Mouse (Mus musculus): ENCODE measurements around the gene Oxa1l. TPM values are rescaled to one million over a fixed set of nuclear protein-coding genes. Genes with fewer than 3 reads are reported as not detected.

Gene Oxa1l
- polyA plus RNA-seq, 1 experiment from 2014 or later: 16.0 TPM

- Histone ChIP-seq H3K4me3 (replicated peaks) (no peak overlapping the region), H3K9ac (no peak overlapping the region), H3K27me3 (no peaks in the 10 kb centered on the region), H3K27ac (replicated peaks) (no peak overlapping the region), H3K4me1 (replicated peaks) (no peaks in the 10 kb centered on the region), H3K36me3 (replicated peaks) (peaks cover 7% of the 10 kb centered on the region; the same call in 1 of the 2 replicates), H3K9me3 (replicated peaks) (no peaks in the 10 kb centered on the region), H3K4me2 (no peak overlapping the region)
- 48% methylated on average over 3 of the region's 3 CpGs for WGBS (ENCODE audit: insufficient replicate concordance)
- ATAC-seq (ENCODE audit: insufficient read depth): no peak
These were observed 33.2 kb downstream of the Oxa1l start for GRCm38 (mm10) chr14:54393794-54394193.

GRCm38 (mm10) chr14:54394309-54394708 lies 33.7 kb downstream of the Oxa1l start:
- ATAC-seq (ENCODE audit: insufficient read depth): no peak
- H3K4me1 ChIP-seq (replicated peaks): peaks cover 3% of the 10 kb centered on the region; the same call in 1 of the 2 replicates
- no peak overlapping the region for H3K4me3 ChIP-seq (replicated peaks)
- H3K4me2 ChIP-seq: no peak overlapping the region
- H3K9ac ChIP-seq: no peak overlapping the region
- H3K36me3 ChIP-seq (replicated peaks): peaks cover 7% of the 10 kb centered on the region; the same call in 1 of the 2 replicates
- H3K27ac ChIP-seq (replicated peaks): no peak overlapping the region
- no peaks in the 10 kb centered on the region for H3K27me3 ChIP-seq
- no peaks in the 10 kb centered on the region for H3K9me3 ChIP-seq (replicated peaks)

GRCm38 (mm10) chr14:54396685-54397084 lies 36.1 kb downstream of the Oxa1l start:
- H3K9me3 ChIP-seq (replicated peaks): no peaks in the 10 kb centered on the region
- H3K4me1 ChIP-seq (replicated peaks): peaks cover 6% of the 10 kb centered on the region; the same call in 1 of the 2 replicates
- H3K27me3 ChIP-seq: no peaks in the 10 kb centered on the region
- peaks cover 7% of the 10 kb centered on the region; the same call in 1 of the 2 replicates for H3K36me3 ChIP-seq (replicated peaks)
- ATAC-seq (ENCODE audit: insufficient read depth): no peak
- no peak overlapping the region for H3K4me2 ChIP-seq
- H3K4me3 ChIP-seq (replicated peaks): no peak overlapping the region
- H3K9ac ChIP-seq: no peak overlapping the region
- 59% methylated on average over 7 of the region's 7 CpGs for WGBS (ENCODE audit: insufficient replicate concordance)
- no peak overlapping the region for H3K27ac ChIP-seq (replicated peaks)

GRCm38 (mm10) chr14:54397872-54398527 lies 37.4 kb downstream of the Oxa1l start:
- Histone ChIP-seq H3K9me3 (replicated peaks) (no peaks in the 10 kb centered on the region), H3K27ac (replicated peaks) (no peak overlapping the region), H3K9ac (no peak overlapping the region), H3K27me3 (no peaks in the 10 kb centered on the region), H3K36me3 (replicated peaks) (peaks cover 7% of the 10 kb centered on the region; the same call in 1 of the 2 replicates), H3K4me2 (no peak overlapping the region), H3K4me3 (replicated peaks) (no peak overlapping the region), H3K4me1 (replicated peaks) (peaks cover 6% of the 10 kb centered on the region; the same call in 1 of the 2 replicates)
- 56% methylated on average over 7 of the region's 7 CpGs for WGBS (ENCODE audit: insufficient replicate concordance)
- no peak for ATAC-seq (ENCODE audit: insufficient read depth)

GRCm38 (mm10) chr14:54398528-54398916 lies 37.9 kb downstream of the Oxa1l start:
- ATAC-seq (ENCODE audit: insufficient read depth): no peak

GRCm38 (mm10) chr14:54398921-54399382 lies 38.3 kb downstream of the Oxa1l start:
- ATAC-seq (ENCODE audit: insufficient read depth): no peak
- WGBS (ENCODE audit: insufficient replicate concordance): 53% methylated on average over 8 of the region's 8 CpGs
- H3K27me3 ChIP-seq: no peaks in the 10 kb centered on the region
- H3K27ac ChIP-seq (replicated peaks): no peak overlapping the region
- H3K36me3 ChIP-seq (replicated peaks): peaks cover 7% of the 10 kb centered on the region; the same call in 1 of the 2 replicates
- no peaks in the 10 kb centered on the region for H3K9me3 ChIP-seq (replicated peaks)
- no peak overlapping the region for H3K4me2 ChIP-seq
- no peak overlapping the region for H3K4me3 ChIP-seq (replicated peaks)
- H3K4me1 ChIP-seq (replicated peaks): peaks cover 6% of the 10 kb centered on the region; the same call in 1 of the 2 replicates
- H3K9ac ChIP-seq: no peak overlapping the region

More at GRCm38 (mm10) chr14:54398528-54398916, 37.9 kb downstream of the Oxa1l start:
- H3K27ac ChIP-seq (replicated peaks): no peak overlapping the region
- no peak overlapping the region for H3K9ac ChIP-seq
- H3K4me1 ChIP-seq (replicated peaks): peaks cover 6% of the 10 kb centered on the region; the same call in 1 of the 2 replicates
- peaks cover 7% of the 10 kb centered on the region; the same call in 1 of the 2 replicates for H3K36me3 ChIP-seq (replicated peaks)
- 53% methylated on average over 7 of the region's 7 CpGs for WGBS (ENCODE audit: insufficient replicate concordance)
- H3K9me3 ChIP-seq (replicated peaks): no peaks in the 10 kb centered on the region
- H3K4me2 ChIP-seq: no peak overlapping the region
- H3K27me3 ChIP-seq: no peaks in the 10 kb centered on the region
- H3K4me3 ChIP-seq (replicated peaks): no peak overlapping the region

GRCm38 (mm10) chr14:54401723-54402122 lies 41.1 kb downstream of the Oxa1l start:
- no peaks in the 10 kb centered on the region for H3K27me3 ChIP-seq
- no peaks in the 10 kb centered on the region for H3K36me3 ChIP-seq (replicated peaks)
- 62% methylated on average over 3 of the region's 3 CpGs for WGBS (ENCODE audit: insufficient replicate concordance)
- ATAC-seq (ENCODE audit: insufficient read depth): no peak
- H3K9me3 ChIP-seq (replicated peaks): no peaks in the 10 kb centered on the region
- H3K27ac ChIP-seq (replicated peaks): no peak overlapping the region
- H3K4me2 ChIP-seq: no peak overlapping the region
- no peak overlapping the region for H3K9ac ChIP-seq
- peaks cover 22% of the 10 kb centered on the region for H3K4me1 ChIP-seq (replicated peaks)
- H3K4me3 ChIP-seq (replicated peaks): no peak overlapping the region

GRCm38 (mm10) chr14:54408336-54409056 lies 47.9 kb downstream of the Oxa1l start:
- Histone ChIP-seq H3K36me3 (replicated peaks) (0 out of 2 replicates have a peak, but pooled peaks cover 6% of the 10 kb centered on the region), H3K9me3 (replicated peaks) (no peaks in the 10 kb centered on the region), H3K9ac (no peak overlapping the region), H3K4me2 (peak overlapping the region; percentile 30), H3K27ac (replicated peaks) (peak overlapping the region; percentile 67; the same call in 1 of the 2 replicates), H3K4me1 (replicated peaks) (peaks cover 49% of the 10 kb centered on the region), H3K27me3 (no peaks in the 10 kb centered on the region), H3K4me3 (replicated peaks) (0 out of 2 replicates have a peak overlapping the region, but pooled peaks have one; percentile 7)
- no peak for ATAC-seq (ENCODE audit: insufficient read depth)
- 77% methylated on average over 25 of the region's 25 CpGs for WGBS (ENCODE audit: insufficient replicate concordance)

GRCm38 (mm10) chr14:54409057-54409645 lies 48.5 kb downstream of the Oxa1l start:
- Histone ChIP-seq H3K4me3 (replicated peaks) (peak overlapping the region; percentile 9; the same call in 1 of the 2 replicates), H3K36me3 (replicated peaks) (0 out of 2 replicates have a peak, but pooled peaks cover 6% of the 10 kb centered on the region), H3K27me3 (no peaks in the 10 kb centered on the region), H3K4me2 (peak overlapping the region; percentile 39), H3K9ac (no peak overlapping the region), H3K27ac (replicated peaks) (peak overlapping the region; percentile 67), H3K9me3 (replicated peaks) (no peaks in the 10 kb centered on the region), H3K4me1 (replicated peaks) (peaks cover 56% of the 10 kb centered on the region)
- 45% methylated on average over 7 of the region's 7 CpGs for WGBS (ENCODE audit: insufficient replicate concordance)
- ATAC-seq (ENCODE audit: insufficient read depth): no peak

GRCm38 (mm10) chr14:54409980-54410810 lies 49.6 kb downstream of the Oxa1l start:
- WGBS (ENCODE audit: insufficient replicate concordance): 21% methylated on average over 17 of the region's 17 CpGs
- H3K27me3 ChIP-seq: no peaks in the 10 kb centered on the region
- H3K9ac ChIP-seq: peak overlapping the region; percentile 21; the same call in 1 of the 2 replicates
- H3K4me2 ChIP-seq: peak overlapping the region; percentile 39
- peak overlapping the region; percentile 67 for H3K27ac ChIP-seq (replicated peaks)
- peak overlapping the region; percentile 9 for H3K4me3 ChIP-seq (replicated peaks)
- peak; percentile 50 for ATAC-seq (ENCODE audit: insufficient read depth)
- peaks cover 58% of the 10 kb centered on the region for H3K4me1 ChIP-seq (replicated peaks)
- H3K36me3 ChIP-seq (replicated peaks): 0 out of 2 replicates have a peak, but pooled peaks cover 6% of the 10 kb centered on the region
- H3K9me3 ChIP-seq (replicated peaks): no peaks in the 10 kb centered on the region
